Mouse (Mus musculus) hindbrain, embryonic 11.5 days (tissue): ENCODE data around the gene Srrm3. TPM values are rescaled to one million over a fixed set of nuclear protein-coding genes. Genes with fewer than 3 reads are reported as not detected.

ENCODE experiments used
- ATAC-seq: fragments of 200-750 bp; cut with Nextera tagmentation; 2 replicates; pipeline ENCODE4 v1.8.0; 2017; ENCODE audit warnings: mild to moderate bottlenecking, moderate TSS enrichment, moderate library complexity; ENCODE audit not compliant: low FRiP score
- DNase-seq: peaks from one replicate; pipeline ENCODE4 v3.0.0-alpha.2; 2015; ENCODE audit warnings: low spot score
- H3K27ac ChIP-seq: fragments of 300-500 bp; sonication (generic); 2 replicates; pipeline ENCODE4 v1.5.1; 2014; ENCODE audit warnings: mild to moderate bottlenecking, low read depth, low read length
- H3K27me3 ChIP-seq: fragments of 300-500 bp; sonication (generic); 2 replicates; pipeline ENCODE4 v1.6.1; 2014; ENCODE audit warnings: mild to moderate bottlenecking, low read length, moderate library complexity, mixed read lengths; ENCODE audit not compliant: control insufficient read depth, insufficient read depth
- H3K36me3 ChIP-seq: fragments of 300-500 bp; sonication (generic); 2 replicates; pipeline ENCODE4 v1.6.1; 2014; ENCODE audit warnings: mild to moderate bottlenecking, low read length, moderate library complexity, mixed read lengths; ENCODE audit not compliant: control insufficient read depth, insufficient read depth
- H3K4me1 ChIP-seq: fragments of 300-500 bp; sonication (generic); replicated peaks from 2 replicates; pipeline ENCODE4 v1.6.1; 2014; ENCODE audit warnings: low read length, mixed read lengths; ENCODE audit not compliant: control insufficient read depth, insufficient read depth
- H3K4me2 ChIP-seq: fragments of 300-500 bp; sonication (generic); replicated peaks from 2 replicates; pipeline ENCODE4 v1.6.1; 2014; ENCODE audit warnings: mild to moderate bottlenecking, low read depth, low read length
- H3K4me3 ChIP-seq: fragments of 300-500 bp; sonication (generic); 2 replicates; pipeline ENCODE4 v1.5.1; 2014; ENCODE audit warnings: low read depth, low read length
- H3K9ac ChIP-seq: fragments of 300-500 bp; sonication (generic); 2 replicates; pipeline ENCODE4 v1.6.1; 2014; ENCODE audit warnings: low read depth, low read length
- H3K9me3 ChIP-seq: fragments of 300-500 bp; sonication (generic); 2 replicates; pipeline ENCODE4 v1.6.1; 2016; ENCODE audit warnings: low read length; ENCODE audit not compliant: control insufficient read depth
- WGBS: fragments of 180-500 bp; shearing (Covaris S2); extraction: QIAGEN DNeasy Blood & Tissue Kit; methylation state at CpG from one replicate; pipeline ENCODE4 v1.1.7; 2014; 5-methylcytosine and 5-hydroxymethylcytosine counted together
- polyA plus RNA-seq: library from polyadenylated mRNA; unstranded; fragments of >200 nt; fragmentation: Nextera tagmentation; extraction: Ambion mirVana; gene quantifications from 2 replicates; pipeline ENCODE4 v1.2.1, GENCODE M21; 2014

Srrm3 gene
- polyA plus RNA-seq, 1 experiment from 2014 or later = 39.8 TPM

DNA sequence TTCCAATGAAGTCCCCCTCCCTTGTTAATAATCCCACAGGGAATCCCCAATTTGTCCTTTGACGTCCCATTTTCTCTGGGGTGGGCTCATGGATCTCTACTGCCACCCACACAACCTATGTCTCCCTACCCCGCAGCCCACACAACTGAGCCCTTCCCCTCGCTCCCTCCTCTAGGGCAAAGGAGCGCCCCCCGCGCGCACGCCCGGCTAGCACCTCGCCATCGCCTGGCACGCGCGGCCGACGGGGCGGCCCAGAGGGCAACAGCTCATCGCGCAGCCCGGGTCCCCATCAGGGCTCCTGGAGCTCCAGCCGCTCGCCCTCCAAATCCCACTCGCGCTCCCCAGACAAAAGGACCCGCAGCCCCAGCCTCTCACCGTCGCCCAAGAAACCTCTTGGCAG is 62.0 kb downstream of the Srrm3 start:
- DNase-seq (no peak), ATAC-seq (0 out of 2 replicates have a peak, but pooled peaks have one; percentile 3)
- no peak overlapping the region for H3K27ac ChIP-seq

DNA sequence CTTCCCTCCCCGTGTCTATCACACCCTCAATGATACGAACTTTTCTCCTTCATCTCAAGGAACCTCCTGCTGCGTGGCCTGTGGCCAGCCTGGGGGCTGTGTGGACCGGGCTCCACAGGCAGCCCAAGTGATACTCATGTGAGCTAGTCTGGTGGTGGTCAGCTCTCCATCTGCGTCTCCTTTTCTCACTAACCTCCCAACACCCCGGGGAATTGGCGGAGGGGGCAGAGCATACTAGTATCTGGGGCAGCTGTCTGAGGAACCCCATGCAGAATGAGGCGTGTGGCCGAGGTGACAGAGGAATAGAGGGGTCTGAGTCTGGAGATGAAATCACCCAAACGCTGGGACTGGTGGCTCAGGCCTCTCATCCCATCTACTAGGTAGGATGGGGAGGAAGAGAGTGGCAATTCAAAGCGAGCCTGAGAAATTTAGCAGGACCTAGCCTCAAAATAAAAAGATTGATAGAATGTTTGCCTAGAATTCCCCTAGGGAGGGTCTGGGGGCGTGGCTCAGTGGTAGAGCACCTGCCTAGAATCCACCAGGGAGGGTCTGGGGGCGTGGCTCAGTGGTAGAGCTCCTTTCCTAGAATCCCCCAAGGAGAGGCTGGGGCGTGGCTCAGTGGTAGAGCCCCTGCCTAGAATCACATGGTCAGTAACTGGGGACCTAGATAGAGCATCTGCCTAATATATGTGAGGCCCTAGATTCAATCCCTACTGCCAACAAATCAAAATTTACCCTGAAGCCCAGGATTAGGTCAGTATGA is 63.2 kb downstream of the Srrm3 start:
- peaks cover 9% of the 10 kb centered on the region for H3K4me1 ChIP-seq
- H3K4me3 ChIP-seq = no peak overlapping the region
- no peak overlapping the region for H3K27ac ChIP-seq
- ATAC-seq (no peak), DNase-seq (no peak)
- no peak overlapping the region for H3K4me2 ChIP-seq
- H3K36me3 ChIP-seq = no peaks in the 10 kb centered on the region
- no peak overlapping the region for H3K9ac ChIP-seq
- H3K9me3 ChIP-seq = no peaks in the 10 kb centered on the region
- WGBS = 57% methylated on average over 14 of the region's 14 CpGs
- peaks cover 36% of the 10 kb centered on the region for H3K27me3 ChIP-seq

More for the DNA sequence above, 62.0 kb downstream of the Srrm3 start:
- H3K27me3 ChIP-seq = peaks cover 36% of the 10 kb centered on the region
- H3K4me1 ChIP-seq = peaks cover 9% of the 10 kb centered on the region
- WGBS = 3% methylated on average over 27 of the region's 27 CpGs
- H3K4me2 ChIP-seq = peak overlapping the region; percentile 93
- H3K36me3 ChIP-seq = no peaks in the 10 kb centered on the region
- H3K9me3 ChIP-seq = no peaks in the 10 kb centered on the region
- peak overlapping the region; percentile 64; the same call in 1 of the 2 replicates for H3K9ac ChIP-seq
- peak overlapping the region; percentile 44 for H3K4me3 ChIP-seq

DNA sequence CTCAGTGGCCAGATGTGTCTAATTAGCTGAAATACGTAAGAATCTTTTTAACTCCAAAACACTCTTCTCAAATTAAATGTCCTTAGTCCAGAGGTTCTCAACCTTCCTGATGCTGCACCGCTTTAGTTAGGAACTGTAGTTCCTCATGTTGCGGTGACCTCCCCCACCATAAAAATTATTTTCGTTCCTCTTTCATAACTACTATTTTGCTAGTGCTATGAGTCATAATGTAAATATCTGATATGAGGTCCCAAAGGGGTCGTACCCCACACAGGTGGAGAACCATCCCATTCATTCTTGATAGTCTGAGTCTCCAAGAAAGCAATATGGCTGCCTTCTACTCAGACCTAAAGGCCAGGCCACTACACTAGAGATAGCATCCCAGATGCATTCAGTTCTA is 63.8 kb downstream of the Srrm3 start:
- 90% methylated on average over 5 of the region's 5 CpGs for WGBS

GRCm38 (mm10) chr5:135872996-135873395 is 66.3 kb downstream of the Srrm3 start:
- no peak overlapping the region for H3K4me3 ChIP-seq
- H3K36me3 ChIP-seq = no peaks in the 10 kb centered on the region
- H3K27ac ChIP-seq = no peak overlapping the region
- H3K4me1 ChIP-seq = peaks cover 5% of the 10 kb centered on the region
- peaks cover 21% of the 10 kb centered on the region for H3K27me3 ChIP-seq
- H3K4me2 ChIP-seq = no peak overlapping the region
- no peaks in the 10 kb centered on the region for H3K9me3 ChIP-seq
- H3K9ac ChIP-seq = no peak overlapping the region; the same call in 1 of the 2 replicates
- 17% methylated on average over 16 of the region's 16 CpGs for WGBS
- DNase-seq = no peak
- no peak for ATAC-seq

More for the DNA sequence above, 63.8 kb downstream of the Srrm3 start:
- DNase-seq (no peak), ATAC-seq (no peak)
- Histone ChIP-seq H3K36me3 (no peaks in the 10 kb centered on the region), H3K9me3 (no peaks in the 10 kb centered on the region), H3K27ac (no peak overlapping the region), H3K4me3 (no peak overlapping the region), H3K9ac (no peak overlapping the region), H3K4me1 (peaks cover 9% of the 10 kb centered on the region), H3K27me3 (peaks cover 36% of the 10 kb centered on the region), H3K4me2 (no peak overlapping the region)

- WGBS = 58% methylated on average over 9 of the region's 9 CpGs
- Histone ChIP-seq H3K4me1 (peaks cover 2% of the 10 kb centered on the region), H3K9me3 (no peaks in the 10 kb centered on the region), H3K4me2 (no peak overlapping the region), H3K9ac (no peak overlapping the region), H3K27me3 (peaks cover 15% of the 10 kb centered on the region), H3K27ac (no peak overlapping the region), H3K4me3 (no peak overlapping the region), H3K36me3 (no peaks in the 10 kb centered on the region)
- no peak for DNase-seq
- no peak for ATAC-seq
Observed at GRCm38 (mm10) chr5:135873753-135874152, 67.1 kb downstream of the Srrm3 start.

- Histone ChIP-seq H3K4me3 (no peak overlapping the region), H3K36me3 (no peaks in the 10 kb centered on the region), H3K4me1 (no peaks in the 10 kb centered on the region), H3K27ac (no peak overlapping the region), H3K9me3 (no peaks in the 10 kb centered on the region), H3K9ac (no peak overlapping the region), H3K4me2 (no peak overlapping the region; the same call in 1 of the 2 replicates), H3K27me3 (peaks cover 2% of the 10 kb centered on the region)
- no peak for ATAC-seq
- peak; percentile 81 for DNase-seq
- 19% methylated on average over 8 of the region's 8 CpGs for WGBS
Observed at GRCm38 (mm10) chr5:135877180-135877579, 70.5 kb downstream of the Srrm3 start.

- no peak overlapping the region for H3K9ac ChIP-seq
- H3K9me3 ChIP-seq = no peaks in the 10 kb centered on the region
- DNase-seq (peak; percentile 78), ATAC-seq (no peak)
- no peak overlapping the region for H3K27ac ChIP-seq
- H3K36me3 ChIP-seq = no peaks in the 10 kb centered on the region
- H3K4me2 ChIP-seq = peak overlapping the region; percentile 26
- peak overlapping the region; percentile 1; the same call in 1 of the 2 replicates for H3K4me3 ChIP-seq
- WGBS = 1% methylated on average over 16 of the region's 16 CpGs
- no peaks in the 10 kb centered on the region for H3K4me1 ChIP-seq
- H3K27me3 ChIP-seq = peaks cover 2% of the 10 kb centered on the region; the same call in 1 of the 2 replicates
Observed at GRCm38 (mm10) chr5:135877831-135878231, 71.1 kb downstream of the Srrm3 start.

GRCm38 (mm10) chr5:135879449-135880158 is 72.9 kb downstream of the Srrm3 start:
- no peak for DNase-seq
- H3K36me3 ChIP-seq = no peaks in the 10 kb centered on the region
- no peaks in the 10 kb centered on the region for H3K27me3 ChIP-seq
- H3K4me1 ChIP-seq = no peaks in the 10 kb centered on the region
- H3K4me2 ChIP-seq = no peak overlapping the region
- no peak for ATAC-seq
- no peak overlapping the region for H3K27ac ChIP-seq
- H3K4me3 ChIP-seq = no peak overlapping the region
- H3K9me3 ChIP-seq = no peaks in the 10 kb centered on the region
- WGBS = 71% methylated on average over 13 of the region's 13 CpGs
- H3K9ac ChIP-seq = no peak overlapping the region
